Mouse (Mus musculus) testis, adult 2 months (tissue): ENCODE results near the gene Ftsj3.

Experiments
- CTCF ChIP-seq: fragments of 200-500 bp; IDR thresholded peaks from 2 replicates; pipeline ENCODE4 v1.5.1; 2012; ENCODE audit warnings: low read depth, mild to moderate bottlenecking, inconsistent platforms, low read length, moderate library complexity; ENCODE audit not compliant: control insufficient read depth, insufficient read depth, insufficient replicate concordance
- POLR2A ChIP-seq: fragments of 200-500 bp; IDR thresholded peaks from 2 replicates; pipeline ENCODE4 v1.6.1; 2012; ENCODE audit warnings: low read depth, mild to moderate bottlenecking, inconsistent platforms, low read length, moderate library complexity; ENCODE audit not compliant: control insufficient read depth

DNA sequence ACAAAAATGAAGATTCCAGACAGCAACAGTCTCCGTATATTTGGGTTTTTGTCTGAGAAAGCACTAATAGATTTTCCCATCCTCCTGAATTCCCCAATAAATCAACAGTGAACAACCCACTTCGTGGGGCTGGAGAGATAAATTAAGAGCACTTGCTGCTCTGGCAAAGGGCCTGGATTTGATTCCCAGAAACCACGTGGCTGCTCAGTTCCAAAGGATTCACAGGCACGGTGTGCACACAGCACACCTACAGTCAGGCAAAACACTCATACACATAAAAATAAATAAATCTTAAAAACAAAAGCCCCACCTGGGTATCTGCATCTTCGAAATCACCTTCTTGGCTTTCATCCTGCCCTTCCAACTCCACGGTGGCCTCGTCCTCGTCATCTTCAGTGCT is 43.1 kb downstream of the Ftsj3 start:
- TF ChIP-seq CTCF (no peak), POLR2A (no peak)
